Mouse (Mus musculus) intestine, embryonic 16.5 days (tissue): ENCODE data around the gene Pdap1. TPM values are rescaled to one million over a fixed set of nuclear protein-coding genes. Genes with fewer than 3 reads are reported as not detected.

Experiments used
- polyA plus RNA-seq: library from polyadenylated mRNA; unstranded; fragments of >200 nt; fragmentation: Nextera tagmentation; extraction: Ambion mirVana; gene quantifications from 2 replicates; pipeline ENCODE4 v1.2.1, GENCODE M21; 2015

Gene Pdap1
- polyA plus RNA-seq, 1 experiment from 2014 or later = 66.6 TPM

Other genes with a start within 250 kb of the Pdap1 start
- gene Smurf1, start 174.4 kb downstream of the Pdap1 start, polyA plus RNA-seq = 3.5 and 5.0 TPM in 2 replicates
- gene Gm4871, start 107.5 kb downstream of the Pdap1 start, polyA plus RNA-seq = not detected in 2 replicates
- gene 1700018F24Rik, start 97.2 kb downstream of the Pdap1 start, polyA plus RNA-seq = not detected in 2 replicates
- 138 and 141 TPM in 2 replicates for gene Arpc1a, start 56.4 kb downstream of the Pdap1 start, polyA plus RNA-seq
- gene Kpna7, start 56.2 kb downstream of the Pdap1 start, polyA plus RNA-seq = 0.34 and 0.40 TPM in 2 replicates
- gene Arpc1b, start 26.0 kb downstream of the Pdap1 start, polyA plus RNA-seq = 701 and 703 TPM in 2 replicates
- gene Bud31, start 124 bp upstream of the Pdap1 start, polyA plus RNA-seq = 166 and 178 TPM in 2 replicates
- gene Ptcd1, start 26.9 kb upstream of the Pdap1 start, polyA plus RNA-seq = 14.7 and 15.8 TPM in 2 replicates
- 38.9 and 41.1 TPM in 2 replicates for gene Cpsf4, start 27.0 kb upstream of the Pdap1 start, polyA plus RNA-seq
- gene Atp5j2, start 51.8 kb upstream of the Pdap1 start, polyA plus RNA-seq = 956 and 964 TPM in 2 replicates
- gene Zkscan14, start 61.6 kb upstream of the Pdap1 start, polyA plus RNA-seq = 8.2 and 8.4 TPM in 2 replicates
- 7.1 and 8.4 TPM in 2 replicates for gene Zkscan5, start 64.3 kb upstream of the Pdap1 start, polyA plus RNA-seq
- 36.7 and 38.9 TPM in 2 replicates for gene Zfp655, start 91.5 kb upstream of the Pdap1 start, polyA plus RNA-seq
- 0.49 and 0.66 TPM in 2 replicates for gene Zscan25, start 140.3 kb upstream of the Pdap1 start, polyA plus RNA-seq
- not detected in 2 replicates for gene Cyp3a57, start 205.0 kb upstream of the Pdap1 start, polyA plus RNA-seq